Mouse (Mus musculus): ENCODE results near the gene Whamm. TPM values are rescaled to one million over a fixed set of nuclear protein-coding genes. Genes with fewer than 3 reads are reported as not detected.

Gene Whamm
- polyA plus RNA-seq, 1 experiment from 2014 or later: 3.9 TPM

GRCm38 (mm10) chr7:81560101-81561049 lies 10.7 kb upstream of the Whamm start:
- ATAC-seq (replicated peaks; ENCODE audit: extremely low read depth, insufficient read depth, low FRiP score): no peak
- Histone ChIP-seq H3K4me2 (ENCODE audit: low read depth, low read length) (no peak overlapping the region; the same call in 1 of the 2 replicates), H3K27ac (ENCODE audit: low read length) (no peak overlapping the region; the same call in 1 of the 2 replicates), H3K4me1 (ENCODE audit: control insufficient read depth, insufficient read depth, low read length) (peaks cover 34% of the 10 kb centered on the region), H3K9ac (ENCODE audit: low read length) (no peak overlapping the region), H3K27me3 (ENCODE audit: control insufficient read depth, insufficient read depth, low read length) (no peaks in the 10 kb centered on the region), H3K4me3 (ENCODE audit: low read length) (no peak overlapping the region), H3K9me3 (replicated peaks; ENCODE audit: control insufficient read depth, low read length) (no peaks in the 10 kb centered on the region), H3K36me3 (ENCODE audit: control insufficient read depth, insufficient read depth) (0 out of 2 replicates have a peak, but pooled peaks cover 3% of the 10 kb centered on the region)
- 36% methylated on average over 8 of the region's 8 CpGs for WGBS

DNA sequence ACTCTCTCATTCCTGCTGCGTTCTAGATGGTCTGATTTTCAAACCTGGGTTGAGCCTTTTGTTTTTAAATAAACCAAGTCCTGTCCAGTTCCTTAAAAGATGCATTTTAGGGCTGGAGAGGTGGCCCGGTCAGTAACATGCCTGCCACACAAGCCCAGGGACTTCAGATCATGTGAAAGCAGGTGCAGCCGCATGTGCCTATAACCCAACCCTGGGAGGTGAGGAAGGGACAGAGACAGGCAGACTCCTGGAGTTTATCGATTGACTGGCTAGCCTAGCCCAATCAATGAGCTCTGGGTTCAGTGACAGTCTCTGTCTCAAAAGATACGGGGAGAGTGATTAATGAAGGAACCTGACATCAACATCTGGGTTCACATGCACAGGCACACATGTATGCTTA lies 9.9 kb upstream of the Whamm start:
- ATAC-seq (replicated peaks; ENCODE audit: extremely low read depth, insufficient read depth, low FRiP score): no peak
- H3K27ac ChIP-seq (ENCODE audit: low read length): 0 out of 2 replicates have a peak overlapping the region, but pooled peaks have one; percentile 37
- H3K4me2 ChIP-seq (ENCODE audit: low read depth, low read length): no peak overlapping the region
- H3K4me3 ChIP-seq (ENCODE audit: low read length): no peak overlapping the region
- peaks cover 34% of the 10 kb centered on the region for H3K4me1 ChIP-seq (ENCODE audit: control insufficient read depth, insufficient read depth, low read length)
- H3K9ac ChIP-seq (ENCODE audit: low read length): no peak overlapping the region
- 72% methylated on average over 5 of the region's 5 CpGs for WGBS
- H3K36me3 ChIP-seq (ENCODE audit: control insufficient read depth, insufficient read depth): 0 out of 2 replicates have a peak, but pooled peaks cover 3% of the 10 kb centered on the region
- no peaks in the 10 kb centered on the region for H3K9me3 ChIP-seq (replicated peaks; ENCODE audit: control insufficient read depth, low read length)
- no peaks in the 10 kb centered on the region for H3K27me3 ChIP-seq (ENCODE audit: control insufficient read depth, insufficient read depth, low read length)

DNA sequence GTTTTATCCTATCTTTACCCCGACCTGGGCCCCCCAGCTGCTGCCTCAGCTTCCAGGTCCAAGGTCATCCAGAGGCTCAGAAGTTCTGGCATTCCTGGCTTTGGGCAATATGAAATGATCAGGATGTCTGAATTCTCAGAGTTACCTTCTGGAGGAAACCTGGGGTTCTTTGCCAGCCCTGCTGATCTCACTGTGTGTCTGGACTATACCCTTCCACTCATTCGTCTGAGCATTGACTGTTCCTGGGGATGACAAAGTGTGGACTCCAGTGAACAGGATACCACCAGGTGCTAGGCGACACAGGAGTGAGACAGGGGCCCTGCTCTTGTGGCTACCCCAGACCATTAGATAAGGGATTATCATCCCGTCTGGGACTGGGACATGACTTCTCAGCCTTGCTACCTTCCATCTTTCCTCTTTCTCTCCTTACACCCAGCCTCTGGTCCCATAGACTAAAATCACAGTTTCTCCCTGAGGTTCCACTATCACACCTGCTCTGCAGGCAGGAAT lies 7.5 kb upstream of the Whamm start:
- no peak overlapping the region; the same call in 1 of the 2 replicates for H3K4me3 ChIP-seq (ENCODE audit: low read length)
- 42% methylated on average over 4 of the region's 4 CpGs for WGBS
- no peaks in the 10 kb centered on the region for H3K27me3 ChIP-seq (ENCODE audit: control insufficient read depth, insufficient read depth, low read length)
- ATAC-seq (replicated peaks; ENCODE audit: extremely low read depth, insufficient read depth, low FRiP score): no peak
- H3K36me3 ChIP-seq (ENCODE audit: control insufficient read depth, insufficient read depth): no peaks in the 10 kb centered on the region
- peak overlapping the region; percentile 61 for H3K4me2 ChIP-seq (ENCODE audit: low read depth, low read length)
- H3K9me3 ChIP-seq (replicated peaks; ENCODE audit: control insufficient read depth, low read length): no peaks in the 10 kb centered on the region
- H3K4me1 ChIP-seq (ENCODE audit: control insufficient read depth, insufficient read depth, low read length): peaks cover 34% of the 10 kb centered on the region
- peak overlapping the region; percentile 41; the same call in 1 of the 2 replicates for H3K27ac ChIP-seq (ENCODE audit: low read length)
- peak overlapping the region; percentile 8 for H3K9ac ChIP-seq (ENCODE audit: low read length)

DNA sequence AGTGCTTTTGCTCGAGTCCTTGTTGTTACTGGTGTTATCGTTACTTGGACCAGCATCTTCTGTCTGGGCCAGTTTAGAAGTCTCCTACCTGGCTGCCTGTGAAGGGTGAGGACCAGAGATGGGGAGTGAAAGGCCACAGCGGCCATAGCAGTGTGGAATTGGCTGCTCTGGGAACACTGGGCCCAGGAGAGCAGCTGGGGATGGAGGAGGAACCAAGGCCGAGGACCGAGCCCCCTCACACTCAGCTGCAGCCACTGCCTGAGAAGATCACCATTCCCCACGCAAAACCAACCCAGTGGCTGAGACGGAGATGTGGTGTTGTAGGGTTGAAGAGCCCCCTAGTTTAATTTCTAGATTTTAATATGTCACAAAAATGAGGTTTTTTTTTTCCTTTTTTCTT lies 6.3 kb upstream of the Whamm start:
- peak overlapping the region; percentile 57 for H3K4me3 ChIP-seq (ENCODE audit: low read length)
- H3K9me3 ChIP-seq (replicated peaks; ENCODE audit: control insufficient read depth, low read length): no peaks in the 10 kb centered on the region
- peak overlapping the region; percentile 97 for H3K27ac ChIP-seq (ENCODE audit: low read length)
- no peak for ATAC-seq (replicated peaks; ENCODE audit: extremely low read depth, insufficient read depth, low FRiP score)
- no peaks in the 10 kb centered on the region for H3K27me3 ChIP-seq (ENCODE audit: control insufficient read depth, insufficient read depth, low read length)
- H3K9ac ChIP-seq (ENCODE audit: low read length): peak overlapping the region; percentile 79
- peaks cover 34% of the 10 kb centered on the region for H3K4me1 ChIP-seq (ENCODE audit: control insufficient read depth, insufficient read depth, low read length)
- 51% methylated on average over 7 of the region's 7 CpGs for WGBS
- peak overlapping the region; percentile 61 for H3K4me2 ChIP-seq (ENCODE audit: low read depth, low read length)
- no peaks in the 10 kb centered on the region for H3K36me3 ChIP-seq (ENCODE audit: control insufficient read depth, insufficient read depth)

DNA sequence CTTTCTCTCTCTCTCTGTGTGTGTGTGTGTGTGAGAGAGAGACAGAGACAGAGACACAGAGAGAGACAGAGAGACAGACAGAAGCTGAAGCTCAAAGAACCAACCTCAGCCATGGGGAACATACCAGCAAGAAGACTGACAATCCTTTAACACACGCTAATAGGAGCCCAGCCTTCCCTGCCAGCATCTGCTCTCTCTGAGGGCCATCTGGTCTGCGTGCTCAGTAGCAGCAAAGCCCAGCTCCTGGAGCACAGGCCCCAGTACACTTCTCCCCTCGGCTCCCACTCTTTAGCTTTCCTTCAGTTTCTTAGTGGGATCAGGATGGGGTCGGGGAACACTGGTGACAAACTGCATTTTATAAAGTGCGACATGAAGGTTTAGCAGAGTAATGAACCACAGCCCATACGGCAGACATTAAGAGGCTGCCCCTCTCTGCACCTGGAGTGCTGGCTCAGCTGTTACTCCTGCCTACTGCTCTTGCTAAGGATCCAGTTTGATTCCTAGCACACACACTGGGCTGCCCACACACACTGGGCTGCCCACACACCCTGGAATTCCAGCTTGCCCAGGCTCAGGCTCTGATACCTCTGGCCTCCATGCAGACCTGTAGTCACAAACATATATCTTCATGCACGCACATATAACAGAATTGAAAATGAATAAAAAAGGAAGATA lies 5.5 kb upstream of the Whamm start:
- peak overlapping the region; percentile 61 for H3K4me2 ChIP-seq (ENCODE audit: low read depth, low read length)
- no peaks in the 10 kb centered on the region for H3K9me3 ChIP-seq (replicated peaks; ENCODE audit: control insufficient read depth, low read length)
- peaks cover 31% of the 10 kb centered on the region for H3K4me1 ChIP-seq (ENCODE audit: control insufficient read depth, insufficient read depth, low read length)
- H3K4me3 ChIP-seq (ENCODE audit: low read length): peak overlapping the region; percentile 57
- no peaks in the 10 kb centered on the region for H3K27me3 ChIP-seq (ENCODE audit: control insufficient read depth, insufficient read depth, low read length)
- H3K36me3 ChIP-seq (ENCODE audit: control insufficient read depth, insufficient read depth): no peaks in the 10 kb centered on the region
- peak overlapping the region; percentile 97 for H3K27ac ChIP-seq (ENCODE audit: low read length)
- ATAC-seq (replicated peaks; ENCODE audit: extremely low read depth, insufficient read depth, low FRiP score): no peak
- H3K9ac ChIP-seq (ENCODE audit: low read length): peak overlapping the region; percentile 79
- WGBS: 41% methylated on average over 7 of the region's 7 CpGs

GRCm38 (mm10) chr7:81566332-81566731 lies 4.7 kb upstream of the Whamm start:
- no peak for ATAC-seq (replicated peaks; ENCODE audit: extremely low read depth, insufficient read depth, low FRiP score)
- Histone ChIP-seq H3K27ac (ENCODE audit: low read length) (peak overlapping the region; percentile 97), H3K4me1 (ENCODE audit: control insufficient read depth, insufficient read depth, low read length) (peaks cover 27% of the 10 kb centered on the region), H3K4me2 (ENCODE audit: low read depth, low read length) (peak overlapping the region; percentile 61), H3K9ac (ENCODE audit: low read length) (peak overlapping the region; percentile 79), H3K4me3 (ENCODE audit: low read length) (peak overlapping the region; percentile 57), H3K27me3 (ENCODE audit: control insufficient read depth, insufficient read depth, low read length) (no peaks in the 10 kb centered on the region), H3K36me3 (ENCODE audit: control insufficient read depth, insufficient read depth) (no peaks in the 10 kb centered on the region), H3K9me3 (replicated peaks; ENCODE audit: control insufficient read depth, low read length) (no peaks in the 10 kb centered on the region)
- WGBS: 41% methylated on average over 4 of the region's 4 CpGs

- WGBS: 50% methylated on average over 9 of the region's 9 CpGs
- Histone ChIP-seq H3K27me3 (ENCODE audit: control insufficient read depth, insufficient read depth, low read length) (no peaks in the 10 kb centered on the region), H3K36me3 (ENCODE audit: control insufficient read depth, insufficient read depth) (no peaks in the 10 kb centered on the region), H3K4me2 (ENCODE audit: low read depth, low read length) (peak within 1 kb of the TSS; percentile 61), H3K9me3 (replicated peaks; ENCODE audit: control insufficient read depth, low read length) (no peaks in the 10 kb centered on the region), H3K4me1 (ENCODE audit: control insufficient read depth, insufficient read depth, low read length) (peaks cover 26% of the 10 kb centered on the region), H3K27ac (ENCODE audit: low read length) (peak within 1 kb of the TSS; percentile 97), H3K4me3 (ENCODE audit: low read length) (peak within 1 kb of the TSS; percentile 57), H3K9ac (ENCODE audit: low read length) (peak within 1 kb of the TSS; percentile 79)
- ATAC-seq (replicated peaks; ENCODE audit: extremely low read depth, insufficient read depth, low FRiP score): peak; percentile 77
Measured at GRCm38 (mm10) chr7:81566892-81567291, 4.2 kb upstream of the Whamm start, which contains the start of gene Fsd2. TSS of gene Fsd2 (minus strand) at chr7:81566944.

DNA sequence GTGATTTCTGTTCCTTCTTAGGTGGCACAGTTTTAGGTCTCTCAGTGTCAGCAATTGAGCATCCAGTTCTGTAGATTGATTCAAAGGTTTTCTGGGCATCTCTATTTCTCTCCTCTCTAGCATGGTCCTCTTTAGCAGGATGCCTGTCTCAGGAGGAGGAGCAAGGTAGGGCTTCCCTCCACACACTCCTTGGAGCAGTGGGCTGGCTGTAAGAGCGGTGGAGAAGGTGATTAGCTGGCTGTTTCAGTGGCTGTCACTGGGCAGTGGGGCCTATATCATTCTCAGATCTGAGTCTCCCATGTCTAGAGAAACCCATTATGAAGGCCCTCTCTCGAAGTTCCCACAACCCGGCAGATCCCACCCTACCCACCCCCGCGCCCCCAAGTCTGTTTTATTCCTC lies 3.7 kb upstream of the Whamm start:
- Histone ChIP-seq H3K4me2 (ENCODE audit: low read depth, low read length) (peak overlapping the region; percentile 43), H3K27ac (ENCODE audit: low read length) (peak overlapping the region; percentile 97), H3K36me3 (ENCODE audit: control insufficient read depth, insufficient read depth) (no peaks in the 10 kb centered on the region), H3K27me3 (ENCODE audit: control insufficient read depth, insufficient read depth, low read length) (no peaks in the 10 kb centered on the region), H3K9me3 (replicated peaks; ENCODE audit: control insufficient read depth, low read length) (no peaks in the 10 kb centered on the region), H3K9ac (ENCODE audit: low read length) (peak overlapping the region; percentile 63), H3K4me1 (ENCODE audit: control insufficient read depth, insufficient read depth, low read length) (peaks cover 27% of the 10 kb centered on the region), H3K4me3 (ENCODE audit: low read length) (no peak overlapping the region; the same call in 1 of the 2 replicates)
- ATAC-seq (replicated peaks; ENCODE audit: extremely low read depth, insufficient read depth, low FRiP score): no peak
- WGBS: 80% methylated on average over 5 of the region's 5 CpGs
